ENCODE assay signal across 16 mouse cellular contexts in the genomic region with DNA sequence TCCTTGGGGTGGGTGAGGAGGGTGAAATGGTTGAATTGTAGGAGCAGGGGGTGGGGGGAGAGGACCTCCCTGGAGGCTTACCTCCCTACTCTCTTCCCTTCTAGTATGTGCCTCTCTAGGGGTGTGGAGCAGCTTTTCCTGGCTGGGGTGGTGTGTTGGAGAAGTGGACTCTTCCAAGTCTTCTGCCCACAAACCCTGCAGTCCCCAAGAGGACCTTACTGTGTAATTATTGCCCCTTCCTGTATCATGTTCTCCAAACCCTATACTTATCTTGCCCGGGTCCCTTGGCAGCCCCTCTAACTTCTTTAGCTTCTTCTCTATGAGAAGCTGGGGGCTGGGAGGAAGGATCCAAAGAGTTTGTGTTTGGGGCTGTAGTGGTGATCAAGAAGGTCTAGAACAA. TPM values are rescaled to one million over a fixed set of nuclear protein-coding genes. Genes with fewer than 3 reads are reported as not detected.
A peak's percentile ranks its signal among the peaks of the same experiment; 100 is the strongest.
DNase-seq lines count a peak whose midpoint lies in the region; ATAC-seq and TF ChIP-seq lines count a peak whose summit lies in the region.
"Had no signal": no experiment of that assay in that cellular context is flagged by ENCODE, and none has a peak within 500 bp of the region (broad histone marks: within the 10 kb centered on the region; RNA-seq: fewer than 3 reads in every experiment).

No protein-coding gene starts in this region.

- peaks cover 12% of the 10 kb centered on the region; the same call in 1 of the 2 replicates for H3K4me1 ChIP-seq in hindbrain, embryonic 14.5 days (replicated peaks; ENCODE audit: control insufficient read depth, insufficient read depth, low read length)
- H3K4me1 ChIP-seq in hindbrain, embryonic 10.5 days (replicated peaks) = peaks cover 28% of the 10 kb centered on the region
- peaks cover 28% of the 10 kb centered on the region for H3K4me1 ChIP-seq in testis, adult 2 months (ENCODE audit: control insufficient read depth, insufficient read depth, low read length)
- peaks cover 31% of the 10 kb centered on the region for H3K4me1 ChIP-seq in limb, embryonic 10.5 days

- H3K9me3 ChIP-seq in hindbrain, embryonic 14.5 days (ENCODE audit: control insufficient read depth, low read length) = no peaks in the 10 kb centered on the region
- no peaks in the 10 kb centered on the region for H3K9me3 ChIP-seq in hindbrain, embryonic 10.5 days
- H3K9me3 ChIP-seq in limb, embryonic 10.5 days (replicated peaks) = no peaks in the 10 kb centered on the region
- H3K9me3 ChIP-seq: heart, embryonic 12.5 days; limb, embryonic 15.5 days had no signal

- H3K27me3 ChIP-seq in hindbrain, embryonic 14.5 days (ENCODE audit: control insufficient read depth, insufficient read depth, low read length) = peaks cover 10% of the 10 kb centered on the region; the same call in 1 of the 2 replicates
- H3K27me3 ChIP-seq in hindbrain, embryonic 10.5 days (ENCODE audit: insufficient read depth, poor library complexity, severe bottlenecking) = peaks cover 43% of the 10 kb centered on the region
- no peaks in the 10 kb centered on the region for H3K27me3 ChIP-seq in testis, adult 2 months (ENCODE audit: control insufficient read depth, insufficient read depth, low read length)
- peaks cover 31% of the 10 kb centered on the region for H3K27me3 ChIP-seq in limb, embryonic 10.5 days (ENCODE audit: low read depth, poor library complexity, severe bottlenecking)

- H3K9ac ChIP-seq in hindbrain, embryonic 14.5 days = no peak overlapping the region
- H3K9ac ChIP-seq: limb, embryonic 15.5 days had no signal

- ATAC-seq in hindbrain, embryonic 14.5 days (ENCODE audit: low FRiP score) = no peak
- ATAC-seq: lung, postnatal 0 days had no signal

- TF ChIP-seq POLR2A in testis, adult 2 months (IDR thresholded peaks at IDR 0.05; ENCODE audit: control insufficient read depth, low read depth, low read length) = no peak

- TF ChIP-seq CTCF in testis, adult 2 months (IDR thresholded peaks at IDR 0.05; ENCODE audit: control insufficient read depth, insufficient read depth, insufficient replicate concordance, low read depth, low read length) = no peak

- no peaks in the 10 kb centered on the region for H3K36me3 ChIP-seq in hindbrain, embryonic 14.5 days (replicated peaks; ENCODE audit: control insufficient read depth, insufficient read depth)
- H3K36me3 ChIP-seq in hindbrain, embryonic 10.5 days = no peaks in the 10 kb centered on the region
- H3K36me3 ChIP-seq in testis, adult 2 months (ENCODE audit: control insufficient read depth, insufficient read depth, low read length) = no peaks in the 10 kb centered on the region
- H3K36me3 ChIP-seq in limb, embryonic 10.5 days = no peaks in the 10 kb centered on the region
- H3K36me3 ChIP-seq: heart, embryonic 12.5 days; limb, embryonic 15.5 days had no signal

- H3K27ac ChIP-seq in hindbrain, embryonic 14.5 days = no peak overlapping the region
- H3K27ac ChIP-seq in hindbrain, embryonic 10.5 days = no peak overlapping the region
- no peak overlapping the region; the same call in none of the 2 replicates for H3K27ac ChIP-seq in testis, adult 2 months (ENCODE audit: control insufficient read depth, insufficient read depth, low read depth, low read length)
- no peak overlapping the region for H3K27ac ChIP-seq in limb, embryonic 10.5 days
- H3K27ac ChIP-seq: limb, embryonic 15.5 days had no signal

- no peak for DNase-seq in hindbrain, embryonic 14.5 days (ENCODE audit: low spot score)
- no peak for DNase-seq in hindbrain, embryonic 10.5 days (ENCODE audit: low spot score)
- no peak for DNase-seq in testis, postnatal 10 days (ENCODE audit: low spot score)
- DNase-seq in limb, embryonic 10.5 days (ENCODE audit: low spot score) = no peak
- no peak for DNase-seq in layer of hippocampus, postnatal 25 days (ENCODE audit: extremely low spot score in 1 of 2, low spot score in 1 of 2)
- no peak for DNase-seq in kidney, adult 8-10 months
- DNase-seq: cerebellum, adult 18-20 months; cerebellum, postnatal 25 days; embryo, embryonic 11 days; heart, postnatal 14 days; kidney, postnatal 4 days had no signal

- peak overlapping the region; percentile 32 for H3K4me2 ChIP-seq in hindbrain, embryonic 14.5 days (replicated peaks)

- no peak overlapping the region for H3K4me3 ChIP-seq in hindbrain, embryonic 14.5 days (replicated peaks; ENCODE audit: low read length)
- no peak overlapping the region for H3K4me3 ChIP-seq in hindbrain, embryonic 10.5 days
- H3K4me3 ChIP-seq in testis, adult 2 months (ENCODE audit: control insufficient read depth, low read depth, low read length) = peak overlapping the region; percentile 90
- H3K4me3 ChIP-seq in limb, embryonic 10.5 days = peak overlapping the region; percentile 32; the same call in 1 of the 2 replicates

- WGBS in hindbrain, embryonic 14.5 days = 54% methylated on average over 1 of the region's 1 CpGs
- 39% methylated on average over 1 of the region's 1 CpGs for WGBS in hindbrain, embryonic 10.5 days
- WGBS in limb, embryonic 10.5 days = 48% methylated on average over 1 of the region's 1 CpGs

RNA-seq across cellular contexts. Expression of a gene that starts 4.0 kb away (rescaled TPM):
- polyA plus RNA-seq in hindbrain, embryonic 14.5 days (2014; fragmentation: Nextera tagmentation; extraction: Ambion mirVana) = 215 and 239 TPM in 2 replicates
- 240 and 253 TPM in 2 replicates for polyA plus RNA-seq in hindbrain, embryonic 10.5 days (2016; fragmentation: Nextera tagmentation; extraction: Ambion mirVana)
- 28.8 and 30.9 TPM in 2 replicates for polyA plus RNA-seq in testis, adult 2 months (2012; rRNA removed)
- 430 and 439 TPM in 2 replicates for polyA plus RNA-seq in limb, embryonic 10.5 days (2016; fragmentation: Nextera tagmentation; extraction: Ambion mirVana)
- 10 to 100 TPM; 76.6 to 84.7 TPM for total RNA-seq in layer of hippocampus, postnatal 25 days (2021)

RNA-seq across cellular contexts. Expression of a gene that starts 5.3 kb away (rescaled TPM):
- polyA plus RNA-seq in hindbrain, embryonic 14.5 days (2014; fragmentation: Nextera tagmentation; extraction: Ambion mirVana) = 5.9 and 6.7 TPM in 2 replicates
- 8.9 and 11.1 TPM in 2 replicates for polyA plus RNA-seq in hindbrain, embryonic 10.5 days (2016; fragmentation: Nextera tagmentation; extraction: Ambion mirVana)
- 0.82 and 0.93 TPM in 2 replicates for polyA plus RNA-seq in testis, adult 2 months (2012; rRNA removed)
- 16.2 TPM in 2 replicates for polyA plus RNA-seq in limb, embryonic 10.5 days (2016; fragmentation: Nextera tagmentation; extraction: Ambion mirVana)
- total RNA-seq in layer of hippocampus, postnatal 25 days (2021) = 10 to 100 TPM; 20.9 to 21.4 TPM

RNA-seq across cellular contexts. Expression of a gene that starts 25.9 kb away (rescaled TPM):
- polyA plus RNA-seq in hindbrain, embryonic 14.5 days (2014; fragmentation: Nextera tagmentation; extraction: Ambion mirVana) = 17.6 and 20.4 TPM in 2 replicates
- polyA plus RNA-seq in hindbrain, embryonic 10.5 days (2016; fragmentation: Nextera tagmentation; extraction: Ambion mirVana) = 15.8 and 18.7 TPM in 2 replicates
- 7.5 and 8.9 TPM in 2 replicates for polyA plus RNA-seq in testis, adult 2 months (2012; rRNA removed)
- 9.2 and 10.2 TPM in 2 replicates for polyA plus RNA-seq in limb, embryonic 10.5 days (2016; fragmentation: Nextera tagmentation; extraction: Ambion mirVana)
- 1 to 10 TPM; 5.8 to 6.6 TPM for total RNA-seq in layer of hippocampus, postnatal 25 days (2021)

RNA-seq across cellular contexts. Expression of a gene that starts 27.0 kb away (rescaled TPM):
- 228 and 269 TPM in 2 replicates for polyA plus RNA-seq in hindbrain, embryonic 14.5 days (2014; fragmentation: Nextera tagmentation; extraction: Ambion mirVana)
- polyA plus RNA-seq in hindbrain, embryonic 10.5 days (2016; fragmentation: Nextera tagmentation; extraction: Ambion mirVana) = 229 and 285 TPM in 2 replicates
- polyA plus RNA-seq in testis, adult 2 months (2012; rRNA removed) = 97.9 and 108 TPM in 2 replicates
- polyA plus RNA-seq in limb, embryonic 10.5 days (2016; fragmentation: Nextera tagmentation; extraction: Ambion mirVana) = 168 and 182 TPM in 2 replicates
- 100 to 1,000 TPM in 1 of 2 experiments, 10 to 100 TPM in 1; 86.8 to 102 TPM for total RNA-seq in layer of hippocampus, postnatal 25 days (2021)

RNA-seq across cellular contexts. Expression of a gene that starts 36.8 kb away (rescaled TPM):
- polyA plus RNA-seq in hindbrain, embryonic 14.5 days (2014; fragmentation: Nextera tagmentation; extraction: Ambion mirVana) = 6.2 and 7.2 TPM in 2 replicates
- 3.7 and 4.0 TPM in 2 replicates for polyA plus RNA-seq in hindbrain, embryonic 10.5 days (2016; fragmentation: Nextera tagmentation; extraction: Ambion mirVana)
- 19.0 and 19.1 TPM in 2 replicates for polyA plus RNA-seq in testis, adult 2 months (2012; rRNA removed)
- polyA plus RNA-seq in limb, embryonic 10.5 days (2016; fragmentation: Nextera tagmentation; extraction: Ambion mirVana) = 0.15 and 0.24 TPM in 2 replicates
- 10 to 100 TPM; 25.6 to 30.7 TPM for total RNA-seq in layer of hippocampus, postnatal 25 days (2021)
- total RNA-seq: granulocyte monocyte progenitor cell, adult 5-6 weeks had no signal

Comparison
In these comparisons a context has a peak if more than half of its experiments do, and no peak if none do; other contexts are left out.
1. H3K4me3 ChIP-seq: peak in testis, adult 2 months (single experiment) and limb, embryonic 10.5 days (single experiment); none in hindbrain, embryonic 14.5 days (single experiment) and hindbrain, embryonic 10.5 days (single experiment).